Mouse (Mus musculus): ENCODE results near the gene Ccr10.
"Not testable (repeated sequence)": the region's sequence is repeated elsewhere in the genome, so short reads cannot be mapped to it uniquely, and the experiment has no call there.

Gene Ccr10

GRCm38 (mm10) chr11:101151063-101151462, 24.2 kb downstream of the Ccr10 start:
- no peak for DNase-seq

- DNase-seq: no peak
Measured at GRCm38 (mm10) chr11:101149178-101150105, 25.8 kb downstream of the Ccr10 start.

- no peak for DNase-seq
Measured at GRCm38 (mm10) chr11:101148751-101149150, 26.5 kb downstream of the Ccr10 start.

- DNase-seq: peak; percentile 58
Measured at GRCm38 (mm10) chr11:101146377-101146776, 28.9 kb downstream of the Ccr10 start.

DNA sequence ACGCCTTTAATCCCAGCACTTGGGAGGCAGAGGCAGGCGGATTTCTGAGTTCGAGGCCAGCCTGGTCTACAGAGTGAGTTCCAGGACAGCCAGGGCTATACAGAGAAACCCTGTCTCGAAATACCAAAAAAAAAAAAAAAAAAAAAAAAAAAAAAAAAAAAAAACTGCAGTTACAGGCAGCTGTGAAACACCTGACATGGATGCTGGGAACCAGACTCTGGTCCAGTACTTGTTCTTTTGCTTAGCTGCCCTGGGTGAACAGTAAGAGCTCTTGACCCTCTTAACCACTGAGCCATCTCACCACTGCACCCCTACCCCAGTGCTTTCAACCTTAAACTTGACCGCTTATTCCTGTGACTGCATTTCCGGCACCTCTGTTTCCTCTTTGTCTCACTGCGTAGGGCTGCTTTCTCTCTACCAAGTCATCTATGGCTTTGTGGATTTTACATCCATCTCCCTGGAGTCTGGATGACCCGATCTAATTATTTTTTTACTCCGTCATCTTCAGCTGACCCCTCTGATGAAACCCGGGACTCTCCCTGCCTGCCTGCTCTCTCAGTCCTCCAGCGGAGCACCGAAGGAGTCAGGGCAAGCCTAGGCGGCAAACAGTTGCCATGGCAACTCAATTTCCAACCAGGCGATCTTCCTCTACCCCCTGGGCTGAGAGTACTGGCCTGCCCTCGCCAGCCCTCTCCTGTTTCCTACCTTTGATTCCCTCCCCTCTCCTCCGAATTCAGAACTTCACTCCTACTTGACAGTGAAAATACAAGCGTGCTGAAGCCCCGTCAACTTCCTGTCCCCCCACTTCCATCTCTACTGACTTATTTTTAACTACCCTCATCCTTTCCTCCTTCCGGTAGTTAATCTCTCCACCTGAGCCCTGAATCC, 31.7 kb downstream of the Ccr10 start:
- peak; percentile 68 for DNase-seq

GRCm38 (mm10) chr11:101142215-101142967, 32.9 kb downstream of the Ccr10 start:
- DNase-seq: no peak

DNA sequence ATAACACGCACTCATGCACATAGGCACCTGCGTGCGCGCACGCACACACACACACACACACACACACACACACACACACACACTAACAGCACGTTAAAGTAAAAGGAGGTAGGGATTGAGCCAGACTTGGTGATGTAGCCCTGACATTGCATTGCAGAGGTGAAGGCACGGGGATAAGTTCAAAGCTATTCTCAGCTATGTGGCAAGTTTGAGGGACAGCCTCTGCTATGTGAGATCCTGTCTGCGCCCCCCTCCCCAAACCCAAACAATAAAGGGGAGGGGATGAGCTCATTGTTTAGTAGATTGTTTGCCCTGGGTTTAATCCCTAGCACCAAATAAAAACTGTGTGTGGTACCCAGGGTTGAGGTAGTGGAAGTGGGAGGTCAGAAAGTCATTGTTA, 34.2 kb downstream of the Ccr10 start:
- DNase-seq: no peak

- DNase-seq: no peak
Measured at GRCm38 (mm10) chr11:101140164-101140819, 35.0 kb downstream of the Ccr10 start.

- no peak for DNase-seq
Measured at GRCm38 (mm10) chr11:101138536-101139181, 36.6 kb downstream of the Ccr10 start.

DNA sequence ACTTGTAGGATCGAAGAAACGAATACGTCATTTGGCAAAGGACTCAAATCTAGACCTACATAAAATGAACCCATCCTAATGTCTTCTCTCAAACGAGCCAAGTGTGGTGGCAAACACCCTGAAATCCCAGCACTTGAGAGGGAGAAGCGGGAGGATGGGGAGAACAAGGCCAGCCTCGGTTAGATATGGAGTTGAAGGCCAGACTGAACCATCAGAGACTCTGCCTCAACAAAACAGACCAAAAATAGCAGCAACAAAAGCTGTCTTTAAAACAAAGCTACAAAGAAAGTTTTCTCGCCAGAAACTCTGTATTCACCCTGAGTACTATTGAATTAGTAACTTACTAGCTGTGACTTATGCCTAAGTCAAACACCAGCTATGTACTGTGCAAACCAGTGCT, 38.2 kb downstream of the Ccr10 start:
- DNase-seq: no peak

DNA sequence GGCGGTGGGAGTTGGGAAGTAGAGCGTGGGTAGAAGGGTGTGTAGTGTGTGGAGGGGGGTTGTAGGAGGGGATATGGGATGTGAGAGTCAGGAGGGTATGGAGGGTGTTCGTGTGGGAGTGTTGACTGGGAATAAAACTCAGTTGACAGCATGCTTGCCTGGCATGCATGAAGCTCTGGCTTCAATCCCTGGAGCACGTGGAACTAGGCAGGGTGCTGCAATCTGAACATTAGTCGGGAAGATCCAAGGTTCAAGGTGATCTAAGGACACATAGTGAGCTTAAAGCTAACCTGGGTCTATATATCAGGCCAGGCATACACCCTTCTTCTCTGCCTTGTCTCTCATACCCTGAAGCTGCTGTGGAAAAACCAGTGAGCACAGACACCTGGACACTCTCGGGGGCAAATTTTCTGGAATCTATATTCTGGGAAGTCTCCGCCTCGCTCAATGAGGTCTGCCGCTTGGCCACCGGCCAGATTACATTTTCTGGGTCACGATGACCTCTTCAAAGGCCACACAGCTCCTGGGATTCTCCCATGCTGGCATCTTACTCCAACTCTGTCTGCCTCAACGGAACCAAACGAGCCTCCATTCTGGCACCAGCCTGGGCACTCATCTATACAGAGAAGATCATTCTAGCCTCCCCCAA, 40.9 kb downstream of the Ccr10 start:
- no peak for DNase-seq

DNA sequence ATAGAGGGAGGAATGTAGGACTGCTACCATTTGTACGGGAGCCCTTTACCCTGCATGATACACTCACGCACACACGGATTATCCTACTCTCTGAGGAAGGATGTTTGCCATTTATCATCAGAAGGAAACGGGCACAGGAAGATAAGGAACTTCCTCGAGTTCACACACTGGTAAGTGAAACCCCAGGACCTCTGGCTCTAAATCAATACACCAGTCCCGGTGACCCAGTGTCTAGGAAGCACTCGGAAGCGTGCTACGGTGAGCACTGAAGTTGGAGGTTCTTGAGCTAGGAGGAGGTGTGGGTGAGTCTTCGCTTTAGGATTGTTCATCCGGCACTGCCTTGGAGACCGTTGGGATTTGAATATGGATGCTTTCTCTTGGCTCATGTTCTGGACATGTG, 42.2 kb downstream of the Ccr10 start:
- no peak for DNase-seq

- DNase-seq: no peak
Measured at GRCm38 (mm10) chr11:101131701-101132100, 43.5 kb downstream of the Ccr10 start.

GRCm38 (mm10) chr11:101131187-101131586, 44.1 kb downstream of the Ccr10 start:
- no peak for DNase-seq

- no peak for DNase-seq
Measured at GRCm38 (mm10) chr11:101130056-101130756, 45.0 kb downstream of the Ccr10 start.

GRCm38 (mm10) chr11:101128996-101129577, 46.2 kb downstream of the Ccr10 start:
- no peak for DNase-seq

DNA sequence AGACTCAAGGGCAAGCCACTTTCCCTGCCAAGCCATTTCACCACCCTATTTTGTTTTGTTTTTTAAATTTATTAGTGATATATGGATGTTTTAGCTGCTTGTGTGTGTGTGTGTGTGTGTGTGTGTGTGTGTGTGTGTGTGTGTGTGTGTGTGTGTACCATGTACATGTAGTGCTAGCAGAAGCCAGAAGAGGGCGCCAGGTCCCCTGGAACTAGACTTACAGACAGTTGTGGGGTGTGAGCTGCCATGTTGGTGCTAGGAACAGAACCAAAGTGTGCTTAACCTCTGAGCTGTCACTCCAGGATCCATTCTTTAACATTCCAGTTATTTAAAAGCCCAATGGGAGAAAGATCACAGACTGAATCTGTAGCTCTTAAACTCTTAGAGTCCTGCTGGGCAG, 48.2 kb downstream of the Ccr10 start:
- DNase-seq: no peak

GRCm38 (mm10) chr11:101125008-101125407, 50.2 kb downstream of the Ccr10 start:
- not testable (repeated sequence) for DNase-seq

GRCm38 (mm10) chr11:101124494-101124893, 50.7 kb downstream of the Ccr10 start:
- DNase-seq: not testable (repeated sequence)
